Mouse (Mus musculus) 3134 (cell line): ENCODE measurements around the gene F8.
A peak's percentile ranks its signal among the peaks of the same experiment; 100 is the strongest.
"Not testable (repeated sequence)": the region's sequence is repeated elsewhere in the genome, so short reads cannot be mapped to it uniquely, and the experiment has no call there.

ENCODE experiments used
- DNase-seq: peaks from one replicate; pipeline ENCODE4 v3.0.0-alpha.2; 2011; ENCODE audit warnings: low spot score; ENCODE audit not compliant: insufficient read length; ENCODE audit errors: extremely low read depth

The F8 gene

DNA sequence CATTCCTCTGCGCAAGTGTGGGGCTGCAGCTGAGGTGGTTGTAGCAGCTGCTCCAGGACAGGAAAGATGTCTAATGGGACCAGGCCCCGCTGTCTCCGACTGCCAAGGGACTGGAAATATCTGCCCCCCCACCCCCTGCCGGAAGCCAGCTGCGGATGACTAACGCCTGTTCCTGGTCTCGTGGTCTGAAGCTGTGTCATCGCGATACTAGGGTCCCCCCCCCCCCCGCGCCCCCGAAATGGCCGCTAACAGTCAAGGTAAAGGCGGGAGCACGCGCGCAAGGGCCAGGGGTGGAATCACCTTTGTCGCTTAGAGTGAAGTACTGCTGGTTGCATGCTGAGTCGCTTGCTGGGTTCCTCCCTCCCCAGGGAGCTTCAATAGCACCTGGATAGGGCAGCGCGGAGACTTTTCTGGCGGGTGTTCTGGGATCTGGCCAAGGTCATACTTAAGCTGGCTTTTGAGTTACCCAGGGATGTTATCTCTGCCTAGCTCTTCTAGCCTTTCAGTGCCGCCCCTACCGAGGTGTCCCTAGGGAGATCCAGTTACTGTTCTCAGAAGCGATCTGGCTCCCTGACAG, at the start of gene F8, which contains the start of gene Fundc2:
Gene F8, minus strand, starts transcription at position 421 of the 577 bp plus-strand sequence.
Gene Fundc2, plus strand, starts transcription at position 205 of the 577 bp plus-strand sequence.
- peak; percentile 85 for DNase-seq

DNA sequence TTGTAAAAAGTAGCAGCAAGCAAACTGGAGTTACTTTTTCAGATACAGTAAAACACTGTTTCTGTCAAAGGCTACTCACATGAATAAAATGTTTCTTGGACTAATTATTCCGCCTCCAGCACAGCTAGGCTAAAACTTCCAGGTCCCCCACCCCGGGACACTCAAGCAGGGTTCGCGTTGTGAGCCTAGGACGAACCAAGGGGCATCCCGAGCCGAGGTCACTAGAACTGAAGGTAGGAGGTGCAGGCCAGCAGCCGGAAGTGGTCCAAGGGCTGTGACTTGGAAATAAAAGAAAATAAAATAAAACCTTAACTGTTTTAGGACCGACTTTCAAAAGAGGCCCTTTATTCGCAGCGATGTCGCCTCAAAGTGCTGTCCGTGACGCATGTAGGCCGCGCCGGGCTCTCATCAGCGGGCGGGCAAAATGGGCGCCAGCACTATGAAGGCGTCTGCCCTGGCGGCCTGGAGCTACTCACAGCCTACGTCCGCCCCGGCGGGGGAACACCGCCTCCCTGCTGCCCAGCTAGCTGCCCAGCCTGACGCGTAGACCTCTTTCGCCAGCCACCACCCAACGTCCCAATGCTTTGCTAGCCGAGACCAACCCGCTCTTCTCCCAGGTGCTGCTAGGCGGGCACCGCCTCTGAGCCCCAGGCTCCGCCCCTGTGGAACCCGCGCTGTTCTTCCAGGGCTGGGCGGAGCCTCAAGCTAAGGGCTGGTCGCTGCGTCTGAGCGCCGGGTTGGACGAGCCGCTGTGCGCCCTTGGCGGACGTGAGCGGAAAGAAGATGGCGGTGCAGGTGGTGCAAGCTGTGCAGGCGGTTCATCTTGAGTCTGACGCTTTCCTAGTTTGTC, 33.7 kb upstream of the F8 start, which contains the start of the genes Cmc4, Mtcp1 and Brcc3:
Gene Cmc4, minus strand, starts transcription at position 649 of the 850 bp plus-strand sequence.
Gene Mtcp1, minus strand, starts transcription at position 653 of the 850 bp plus-strand sequence.
Gene Brcc3, plus strand, starts transcription at position 693 of the 850 bp plus-strand sequence.
- DNase-seq: peak; percentile 97

DNA sequence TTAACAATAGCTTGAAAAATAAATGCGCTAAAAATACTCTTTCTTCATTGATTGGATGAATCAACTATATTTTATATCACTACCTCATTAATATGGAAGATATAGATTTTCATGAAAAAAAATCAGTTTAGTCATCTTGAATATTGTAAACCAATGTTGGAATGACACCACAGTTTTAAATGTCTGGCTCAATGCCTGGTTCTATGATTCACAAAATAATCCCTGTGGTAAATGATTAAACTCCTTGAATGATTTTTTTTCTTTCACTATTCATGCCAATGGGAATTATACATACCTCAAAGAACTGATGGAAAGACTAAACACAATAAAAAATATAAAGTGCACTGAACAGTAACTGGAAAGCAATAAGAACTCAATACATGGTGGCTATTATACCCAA, 27.3 kb upstream of the F8 start:
- peak; percentile 24 for DNase-seq

DNA sequence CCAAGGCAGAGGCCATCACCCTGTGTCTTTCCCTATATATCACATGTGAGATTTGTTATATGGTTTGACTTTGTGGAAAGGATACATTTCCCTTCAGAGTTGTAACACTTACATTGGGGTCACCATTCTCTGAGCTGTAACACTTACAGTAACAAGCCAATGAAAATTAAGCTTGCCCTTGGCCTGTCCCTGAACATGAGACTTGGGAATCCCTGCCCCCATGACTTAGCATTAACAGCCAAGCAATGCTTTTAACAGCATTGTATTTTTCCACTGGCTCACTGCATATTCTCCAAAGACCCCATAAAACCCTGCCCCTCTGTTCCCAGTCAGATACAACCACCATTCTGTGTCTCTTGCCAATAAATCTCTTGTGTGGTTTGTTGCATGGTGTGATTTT, 20.9 kb upstream of the F8 start:
- DNase-seq: no peak

DNA sequence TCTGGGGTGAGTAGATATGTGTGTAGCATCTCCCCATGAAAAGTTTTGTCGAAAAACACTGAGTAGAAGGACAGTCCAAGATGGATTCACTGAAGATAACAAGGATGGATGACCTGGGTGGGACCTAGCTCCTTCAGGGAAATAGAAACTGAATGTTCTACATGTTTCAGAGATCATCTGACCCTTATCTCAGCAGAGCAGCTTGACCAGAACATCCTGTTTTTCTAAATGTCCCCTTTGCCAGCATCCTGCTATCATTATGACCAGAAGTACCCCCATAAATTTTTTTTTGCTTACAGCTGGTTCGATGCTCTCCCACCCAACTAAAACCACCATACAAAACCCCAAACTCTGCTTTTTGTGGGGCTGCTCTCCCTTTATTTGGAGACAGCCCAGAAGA, 20.3 kb upstream of the F8 start:
- no peak for DNase-seq

DNA sequence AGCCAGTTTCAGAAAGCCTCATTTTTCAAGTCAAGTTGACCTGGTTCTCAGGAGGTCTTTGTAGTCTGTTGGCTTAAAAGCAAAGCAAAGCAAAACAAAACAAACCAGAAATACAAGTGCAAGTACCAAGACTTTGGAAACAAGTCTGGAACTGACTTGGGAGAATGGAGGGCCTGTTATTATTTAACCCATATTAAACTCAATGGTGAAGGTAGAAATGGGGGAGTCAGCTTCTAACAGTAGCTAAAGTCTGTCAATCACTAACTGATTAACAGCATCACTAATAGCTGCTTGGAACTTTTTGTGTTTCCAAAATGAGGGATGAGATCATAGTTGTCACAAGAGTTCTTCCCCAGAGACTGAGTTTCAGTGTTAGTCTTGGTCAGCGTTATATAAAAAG, 17.1 kb upstream of the F8 start:
- no peak for DNase-seq

- DNase-seq: no peak
Measured at GRCm38 (mm10) chrX:75381699-75382098, 716 bp downstream of the F8 start.

- DNase-seq: peak; percentile 3
Measured at GRCm38 (mm10) chrX:75381176-75381575, 1.2 kb downstream of the F8 start.

GRCm38 (mm10) chrX:75376815-75377214, 5.6 kb downstream of the F8 start:
- DNase-seq: no peak

GRCm38 (mm10) chrX:75372666-75373425, 9.6 kb downstream of the F8 start:
- DNase-seq: no peak

GRCm38 (mm10) chrX:75370197-75370596, 12.2 kb downstream of the F8 start:
- no peak for DNase-seq

DNA sequence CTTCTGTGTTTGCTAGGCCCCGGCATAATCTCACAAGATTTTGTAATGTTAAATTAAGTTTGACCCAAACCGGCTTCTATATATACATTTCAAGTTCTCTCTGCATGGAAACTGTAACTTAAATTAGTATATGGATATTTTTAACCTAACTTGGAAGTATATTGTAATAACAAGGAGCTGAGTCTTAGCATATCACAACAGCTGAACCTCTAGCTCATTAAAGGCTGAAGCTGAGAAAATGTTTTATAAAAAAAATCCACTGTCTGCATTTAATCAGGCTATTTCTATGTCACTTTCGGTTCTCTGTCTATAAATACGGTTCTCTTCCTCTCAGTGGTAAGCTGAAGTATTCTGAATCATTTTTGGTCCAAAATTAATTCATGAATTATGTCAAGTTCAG, 58.9 kb downstream of the F8 start:
- no peak for DNase-seq

DNA sequence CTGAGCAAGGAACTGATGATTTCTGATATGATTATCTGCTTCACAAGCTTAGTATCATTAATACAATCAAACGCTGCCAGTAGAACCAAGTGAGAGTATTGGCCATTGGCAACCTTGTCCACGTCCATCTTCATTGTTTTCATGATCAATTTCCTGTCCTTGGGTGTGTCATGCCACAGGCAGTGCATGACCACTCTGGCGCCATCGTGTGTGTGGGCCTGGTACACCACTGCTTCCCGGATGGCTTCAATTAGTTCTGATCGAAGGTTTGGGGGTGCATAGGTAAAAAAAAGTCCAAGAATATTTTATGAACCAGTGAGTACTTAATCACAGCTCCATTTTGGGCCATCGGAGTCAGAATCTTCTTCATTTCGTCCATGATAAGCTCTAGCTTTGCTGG, 110.7 kb downstream of the F8 start:
- no peak for DNase-seq

DNA sequence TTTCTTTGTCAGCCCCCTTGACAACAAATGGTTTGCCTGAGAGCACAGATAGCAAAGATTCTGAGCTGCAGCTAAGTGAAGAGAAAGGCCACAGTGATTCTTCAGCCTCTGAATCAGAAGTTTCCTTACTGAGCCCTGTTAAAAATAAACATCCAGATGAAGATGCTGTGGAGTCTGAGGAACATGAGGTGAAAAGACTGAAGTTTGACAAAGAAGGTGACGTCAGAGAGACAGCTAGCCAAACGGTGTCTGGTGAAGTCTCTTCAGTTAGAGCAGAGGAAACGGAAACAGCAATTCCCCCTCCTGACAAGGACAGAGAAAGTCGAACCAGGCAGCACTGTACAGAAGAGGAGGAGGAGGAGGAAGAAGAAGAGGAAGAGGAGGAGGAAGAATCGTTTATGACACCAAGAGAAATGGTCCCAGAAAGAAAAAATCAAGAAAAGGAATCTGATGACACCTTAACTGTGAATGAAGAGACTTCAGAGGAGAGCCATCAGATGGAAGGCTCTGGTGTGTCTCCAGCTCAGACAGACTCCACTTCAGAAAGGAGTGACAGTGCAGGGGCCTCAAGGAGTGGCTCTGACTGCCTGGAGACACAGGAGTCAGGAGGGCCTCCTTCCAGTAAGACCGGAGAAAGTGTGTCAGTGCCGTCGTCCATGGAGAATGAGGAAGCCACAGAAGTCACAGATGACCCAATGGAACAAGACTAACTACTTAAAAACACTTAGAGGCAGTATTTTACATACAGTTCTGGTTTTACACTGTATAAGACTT, 148.6 kb downstream of the F8 start:
- not testable (repeated sequence) for DNase-seq

DNA sequence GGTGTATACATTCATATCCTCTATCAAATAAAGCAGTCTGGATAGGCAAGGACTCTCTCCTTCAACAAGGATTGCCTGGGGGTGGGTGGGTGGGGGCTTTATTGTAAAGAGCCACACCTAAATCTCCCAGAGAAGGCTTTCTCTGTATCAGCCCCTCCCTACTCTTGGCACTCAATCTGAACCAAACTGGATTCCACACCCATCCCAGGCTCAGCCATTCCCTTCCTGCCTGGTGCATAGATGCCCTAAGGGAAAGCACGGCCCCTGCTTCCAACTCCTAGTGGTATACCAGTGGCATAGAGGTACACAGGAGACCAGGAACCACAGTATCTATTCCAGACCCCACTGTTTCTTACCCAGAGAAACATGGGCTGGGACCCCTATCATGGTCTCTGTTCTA, 151.0 kb downstream of the F8 start:
- DNase-seq: no peak

- no peak for DNase-seq
Measured at GRCm38 (mm10) chrX:75163670-75164069, 218.7 kb downstream of the F8 start, which contains the start of gene Smim9. Gene Smim9, minus strand, starts transcription at chrX:75163770.

- DNase-seq: no peak
Measured at GRCm38 (mm10) chrX:75155576-75156243, 226.7 kb downstream of the F8 start.

- DNase-seq: no peak
Measured at GRCm38 (mm10) chrX:75152249-75152648, 230.2 kb downstream of the F8 start.

DNA sequence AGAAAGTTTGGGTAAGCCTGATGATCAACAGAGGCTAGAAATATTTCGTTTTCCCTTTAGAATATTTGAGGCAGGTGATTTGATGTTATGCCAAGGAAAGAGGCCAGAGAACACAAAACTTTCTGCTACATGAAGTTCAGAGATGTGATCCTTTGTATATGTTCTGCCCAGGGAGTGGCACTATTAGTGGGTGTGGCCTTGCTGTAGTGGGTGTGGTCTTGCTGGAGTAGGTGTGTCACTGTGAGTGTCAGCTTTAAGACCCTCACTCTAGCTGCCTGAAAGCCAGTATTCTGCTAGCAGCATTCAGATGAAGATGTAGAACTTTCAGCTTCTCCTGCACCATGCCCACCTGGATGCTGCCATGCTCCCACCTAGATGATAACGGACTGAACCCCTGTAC, 232.1 kb downstream of the F8 start:
- no peak for DNase-seq

GRCm38 (mm10) chrX:75148414-75148813, 234.0 kb downstream of the F8 start:
- DNase-seq: no peak
